Mouse (Mus musculus) Patski (cell line): ENCODE data around the gene Insl3. TPM values are rescaled to one million over a fixed set of nuclear protein-coding genes. Genes with fewer than 3 reads are reported as not detected.

ENCODE experiments used
- ATAC-seq: fragments of 100-300 bp; one replicate; pipeline ENCODE4 v1.8.0; 2021
- CTCF ChIA-PET: fragments of 350-600 bp; sonication (Branson Sonifier 250); formaldehyde crosslinking; loops from one replicate; lab custom pipeline; 2022; ENCODE audit warnings: inconsistent platforms; lab: Charles Lee
- POLR2A ChIA-PET: fragments of 350-600 bp; sonication (Branson Sonifier 250); formaldehyde crosslinking; loops from one replicate; lab custom pipeline; 2022; ENCODE audit warnings: antibody characterized with exemption, inconsistent platforms; lab: Charles Lee
- DNase-seq: peaks from one replicate; pipeline ENCODE4 v3.0.0-alpha.2; 2011; ENCODE audit warnings: low read depth, low spot score
- H3K27me3 ChIP-seq: fragments of 371-371 bp; one replicate; pipeline ENCODE4 v1.5.1; 2021
- CTCF ChIP-seq: fragments of 100-300 bp; IDR thresholded peaks from one replicate; pipeline ENCODE4 v1.5.1; 2021
- in situ Hi-C: fragments of 300-500 bp; cut with MboI; formaldehyde crosslinking; loops from 3 replicates; pipeline ENCODE4 v1.11.1; 2018; ENCODE audit warnings: low pct_unique_long_range_greater_than_20kb, mixed read lengths
- polyA plus RNA-seq: library from polyadenylated mRNA; unstranded; gene quantifications from one replicate; pipeline ENCODE4 v1.2.3, GENCODE M21; 2021

Insl3 gene
- 8.8 TPM for polyA plus RNA-seq

- TF ChIP-seq CTCF, result no peak
- ATAC-seq, result no peak
- in situ Hi-C loops, result no loop called here
- DNase-seq, result no peak
- CTCF ChIA-PET, result no interaction called here
- POLR2A ChIA-PET, result no interaction called here
- peaks cover 12% of the 10 kb centered on the region for H3K27me3 ChIP-seq
Measured at GRCm38 (mm10) chr8:71689028-71689427, at the start of gene Insl3. TSS of gene Insl3 (plus strand) at chr8:71689214.

GRCm38 (mm10) chr8:71639318-71639717, 49.7 kb upstream of the Insl3 start:
- in situ Hi-C loops, result no loop called here
- ChIA-PET CTCF (no interaction called here), POLR2A (interaction anchor here (0.6 to 0.9 kb wide), 2 partner anchors 47 to 95 kb away, joined by 3 to 4 read pairs; partner anchors contain the start of gene Pgls)
- TF ChIP-seq CTCF, result no peak
- ATAC-seq (no peak), DNase-seq (no peak)
- H3K27me3 ChIP-seq, result no peaks in the 10 kb centered on the region

- POLR2A ChIA-PET, result no interaction called here
Measured at GRCm38 (mm10) chr8:71645510-71645909, 43.5 kb upstream of the Insl3 start.

GRCm38 (mm10) chr8:71654600-71654999, 34.4 kb upstream of the Insl3 start:
- no peak for DNase-seq

More at GRCm38 (mm10) chr8:71645510-71645909, 43.5 kb upstream of the Insl3 start:
- in situ Hi-C loops, result no loop called here
- H3K27me3 ChIP-seq, result no peaks in the 10 kb centered on the region
- TF ChIP-seq CTCF, result no peak
- CTCF ChIA-PET, result interaction anchor here (1.1 to 1.7 kb wide), 3 partner anchors 14 to 83 kb away, joined by 3 to 4 read pairs (median 3); no protein-coding TSS in a partner anchor
- DNase-seq (no peak), ATAC-seq (no peak)

GRCm38 (mm10) chr8:71657816-71658215, 31.2 kb upstream of the Insl3 start:
- no peak for ATAC-seq
- in situ Hi-C loops, result no loop called here
- H3K27me3 ChIP-seq, result no peaks in the 10 kb centered on the region
- no peak for DNase-seq
- ChIA-PET POLR2A (no interaction called here), CTCF (interaction anchor here (1.2 to 4.2 kb wide), 2 partner anchors 44 to 96 kb away, joined by 3 to 23 read pairs; no protein-coding TSS in a partner anchor)
- no peak for TF ChIP-seq CTCF

More at GRCm38 (mm10) chr8:71654600-71654999, 34.4 kb upstream of the Insl3 start:
- no peak for TF ChIP-seq CTCF
- POLR2A ChIA-PET, result no interaction called here
- no peaks in the 10 kb centered on the region for H3K27me3 ChIP-seq
- ATAC-seq, result no peak
- in situ Hi-C loops, result loop anchor here (5.0 kb wide), 1 partner anchor 52 kb away; no protein-coding TSS in a partner anchor
- CTCF ChIA-PET, result no interaction called here

DNA sequence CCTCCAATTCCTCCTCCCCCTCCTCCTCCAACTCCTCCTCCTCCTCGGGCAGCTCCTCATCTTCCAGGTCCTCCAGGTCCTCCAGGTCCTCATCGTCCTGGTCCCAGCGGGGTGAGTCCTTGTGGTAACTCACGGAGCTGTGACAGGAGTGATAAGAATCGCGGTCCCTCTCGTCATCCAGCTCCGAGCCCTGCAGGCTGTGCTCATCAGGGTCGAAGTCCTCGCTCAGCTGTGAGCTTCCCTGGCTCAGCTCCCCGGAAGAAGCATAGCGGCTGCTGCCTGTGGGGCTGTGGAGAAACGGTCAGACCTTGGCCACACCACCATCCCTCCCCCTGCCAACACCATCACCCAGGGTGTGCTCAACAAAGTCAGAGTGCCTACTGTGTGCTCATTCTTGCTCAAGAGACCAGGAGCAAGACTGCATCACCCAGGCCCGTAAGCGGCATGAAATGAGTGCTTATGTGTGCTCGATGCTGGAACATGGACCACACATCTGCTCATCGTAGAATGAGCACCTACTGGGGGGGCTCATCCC, 30.4 kb upstream of the Insl3 start:
- CTCF ChIA-PET, result interaction anchor here (1.2 to 4.2 kb wide), 3 partner anchors 44 to 103 kb away, joined by 3 to 23 read pairs (median 3); no protein-coding TSS in a partner anchor
- POLR2A ChIA-PET, result no interaction called here
- H3K27me3 ChIP-seq, result no peaks in the 10 kb centered on the region
- in situ Hi-C loops, result no loop called here
- no peak for TF ChIP-seq CTCF
- no peak for ATAC-seq
- DNase-seq, result no peak

GRCm38 (mm10) chr8:71659751-71660150, 29.3 kb upstream of the Insl3 start:
- POLR2A ChIA-PET, result no interaction called here
- in situ Hi-C loops, result loop anchor here (5.0 kb wide), 1 partner anchor 97 kb away; no protein-coding TSS in a partner anchor
- CTCF ChIA-PET, result interaction anchor here (0.9 to 4.2 kb wide), 8 partner anchors 10 to 105 kb away, joined by 3 to 23 read pairs (median 5); partner anchors contain the start of genes Jak3, Nxnl1 and Slc27a1
- ATAC-seq (no peak), DNase-seq (no peak)
- no peaks in the 10 kb centered on the region for H3K27me3 ChIP-seq
- no peak for TF ChIP-seq CTCF

- ChIA-PET POLR2A (interaction anchor here (1.2 kb wide), 1 partner anchor 67 kb away, joined by 4 read pairs; no protein-coding TSS in a partner anchor), CTCF (interaction anchor here (0.6 to 4.2 kb wide), 35 partner anchors 9 to 196 kb away, joined by 3 to 23 read pairs (median 4); partner anchors contain the start of genes Jak3, Mrpl34, Nxnl1 and Pgls)
- DNase-seq (no peak), ATAC-seq (peak; percentile 34)
- in situ Hi-C loops, result loop anchor here (5.0 kb wide), 1 partner anchor 98 kb away; no protein-coding TSS in a partner anchor
- no peaks in the 10 kb centered on the region for H3K27me3 ChIP-seq
- TF ChIP-seq CTCF, result no peak
Measured at GRCm38 (mm10) chr8:71660325-71661120, 28.5 kb upstream of the Insl3 start.

- in situ Hi-C loops, result no loop called here
Measured at GRCm38 (mm10) chr8:71665331-71666130, 23.5 kb upstream of the Insl3 start.

GRCm38 (mm10) chr8:71666855-71667254, 22.2 kb upstream of the Insl3 start:
- ChIA-PET POLR2A (no interaction called here), CTCF (interaction anchor here (1.5 kb wide), 1 partner anchor 105 kb away, joined by 4 read pairs; no protein-coding TSS in a partner anchor)
- no peak for DNase-seq
- no peak for ATAC-seq
- no peaks in the 10 kb centered on the region for H3K27me3 ChIP-seq
- in situ Hi-C loops, result no loop called here
- TF ChIP-seq CTCF, result no peak

More at GRCm38 (mm10) chr8:71665331-71666130, 23.5 kb upstream of the Insl3 start:
- POLR2A ChIA-PET, result no interaction called here
- no peak for TF ChIP-seq CTCF
- ATAC-seq (peak; percentile 36), DNase-seq (no peak)
- CTCF ChIA-PET, result interaction anchor here (1.5 kb wide), 1 partner anchor 104 kb away, joined by 4 read pairs; no protein-coding TSS in a partner anchor
- H3K27me3 ChIP-seq, result no peaks in the 10 kb centered on the region
